Mouse (Mus musculus) forebrain, embryonic 14.5 days (tissue): ENCODE data around the gene Lias. TPM values are rescaled to one million over a fixed set of nuclear protein-coding genes. Genes with fewer than 3 reads are reported as not detected.

Experiments
- ATAC-seq: fragments of 200-750 bp; cut with Nextera tagmentation; 2 replicates; pipeline ENCODE4 v1.8.0; 2017; ENCODE audit warnings: mild to moderate bottlenecking, moderate library complexity
- DNase-seq: peaks from one replicate; pipeline ENCODE4 v3.0.0-alpha.2; 2015; ENCODE audit warnings: low spot score
- H3K27ac ChIP-seq: fragments of 300-500 bp; sonication (generic); 2 replicates; pipeline ENCODE4 v1.5.1; 2014; ENCODE audit warnings: low read depth, mild to moderate bottlenecking, control low read depth, low read length, moderate library complexity
- H3K27me3 ChIP-seq: fragments of 300-500 bp; sonication (generic); replicated peaks from 2 replicates; pipeline ENCODE4 v1.6.1; 2014; ENCODE audit warnings: low read length, control low read depth, mixed read lengths; ENCODE audit not compliant: control insufficient read depth, insufficient read depth
- H3K36me3 ChIP-seq: fragments of 300-500 bp; sonication (generic); 2 replicates; pipeline ENCODE4 v1.6.1; 2014; ENCODE audit warnings: low read length, control low read depth; ENCODE audit not compliant: control insufficient read depth, insufficient read depth
- H3K4me1 ChIP-seq: fragments of 300-500 bp; sonication (generic); 2 replicates; pipeline ENCODE4 v1.6.1; 2014; ENCODE audit warnings: antibody characterized with exemption, low read length, control low read depth; ENCODE audit not compliant: control insufficient read depth, insufficient read depth
- H3K4me2 ChIP-seq: fragments of 300-500 bp; sonication (generic); 2 replicates; pipeline ENCODE4 v1.6.1; 2014; ENCODE audit warnings: mild to moderate bottlenecking, control low read depth, low read length
- H3K4me3 ChIP-seq: fragments of 300-500 bp; sonication (generic); 2 replicates; pipeline ENCODE4 v1.5.1; 2014; ENCODE audit warnings: low read depth, low read length, control low read depth
- H3K9ac ChIP-seq: fragments of 300-500 bp; sonication (generic); 2 replicates; pipeline ENCODE4 v1.6.1; 2014; ENCODE audit warnings: mild to moderate bottlenecking, low read length, control low read depth, moderate library complexity
- H3K9me3 ChIP-seq: fragments of 300-500 bp; sonication (generic); replicated peaks from 2 replicates; pipeline ENCODE4 v1.6.1; 2016; ENCODE audit warnings: low read length, control low read depth, mixed read lengths; ENCODE audit not compliant: control insufficient read depth
- WGBS: fragments of 180-500 bp; shearing (Covaris S2); extraction: QIAGEN DNeasy Blood & Tissue Kit; methylation state at CpG from one replicate; pipeline ENCODE4 v1.1.7; 2014; 5-methylcytosine and 5-hydroxymethylcytosine counted together
- polyA plus RNA-seq: library from polyadenylated mRNA; unstranded; fragments of >200 nt; fragmentation: Nextera tagmentation; extraction: Ambion mirVana; gene quantifications from 2 replicates; pipeline ENCODE4 v1.2.1, GENCODE M21; 2014

Gene Lias
- polyA plus RNA-seq, 1 experiment from 2014 or later: 72.3 TPM

DNA sequence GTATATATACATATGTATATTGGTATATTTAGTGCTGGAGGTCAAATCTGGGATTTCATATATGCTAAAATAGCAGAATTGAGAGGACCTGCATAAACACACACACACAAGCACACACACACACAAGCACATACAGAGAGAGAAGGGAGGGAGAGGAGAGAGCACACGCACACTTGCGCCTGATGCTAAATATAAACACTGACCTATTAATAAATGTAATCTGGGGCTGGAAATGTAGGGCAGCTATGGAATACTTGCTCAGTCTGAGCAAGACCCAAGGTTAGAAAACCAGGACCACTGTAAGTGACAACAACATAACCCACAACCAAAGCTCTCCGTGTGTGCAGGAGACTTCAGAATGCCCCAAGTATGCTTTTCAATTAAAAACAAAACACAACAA is 68.2 kb downstream of the Lias start:
- Histone ChIP-seq H3K27me3 (no peaks in the 10 kb centered on the region), H3K4me1 (no peaks in the 10 kb centered on the region), H3K4me2 (no peak overlapping the region), H3K9ac (no peak overlapping the region), H3K27ac (no peak overlapping the region), H3K4me3 (no peak overlapping the region), H3K36me3 (peaks cover 9% of the 10 kb centered on the region; the same call in 1 of the 2 replicates), H3K9me3 (no peaks in the 10 kb centered on the region)
- ATAC-seq (no peak), DNase-seq (no peak)
- WGBS: 91% methylated on average over 3 of the region's 3 CpGs

Other genes with a start within 250 kb of the Lias start
- 10.3 and 10.4 TPM in 2 replicates for gene Wdr19, start 191.8 kb upstream of the Lias start, polyA plus RNA-seq
- gene Rfc1, start 55.8 kb upstream of the Lias start, polyA plus RNA-seq: 39.6 and 39.7 TPM in 2 replicates
- gene Klb, start 43.2 kb upstream of the Lias start, polyA plus RNA-seq: 0.15 TPM in 1 of 2 replicates, not detected in the other
- gene Rpl9, start 53 bp upstream of the Lias start, polyA plus RNA-seq: 748 and 925 TPM in 2 replicates
- 51.1 and 51.3 TPM in 2 replicates for gene Ugdh, start 44.5 kb downstream of the Lias start, polyA plus RNA-seq
- not detected in 2 replicates for gene Gm43552, start 101.3 kb downstream of the Lias start, polyA plus RNA-seq
- 199 and 205 TPM in 2 replicates for gene Smim14, start 145.7 kb downstream of the Lias start, polyA plus RNA-seq
- 154 and 165 TPM in 2 replicates for gene Ube2k, start 145.7 kb downstream of the Lias start, polyA plus RNA-seq